Mouse (Mus musculus) ovary, postnatal 10 days (tissue): ENCODE results near the gene Grm2.
"Not testable (repeated sequence)": the region's sequence is repeated elsewhere in the genome, so short reads cannot be mapped to it uniquely, and the experiment has no call there.

Experiments used
- DNase-seq: peaks from one replicate; pipeline ENCODE4 v3.0.0; 2022; ENCODE audit warnings: low spot score

Gene Grm2

GRCm38 (mm10) chr9:106652720-106653119 is 3.2 kb downstream of the Grm2 start:
- DNase-seq: no peak

GRCm38 (mm10) chr9:106647226-106647625 is 8.7 kb downstream of the Grm2 start:
- no peak for DNase-seq

- no peak for DNase-seq
Measured at GRCm38 (mm10) chr9:106645684-106646271, 10.1 kb downstream of the Grm2 start.

- no peak for DNase-seq
Measured at GRCm38 (mm10) chr9:106643787-106644186, 12.1 kb downstream of the Grm2 start.

GRCm38 (mm10) chr9:106643128-106643527 is 12.8 kb downstream of the Grm2 start:
- peak; percentile 25 for DNase-seq

- no peak for DNase-seq
Measured at GRCm38 (mm10) chr9:106641346-106641745, 14.5 kb downstream of the Grm2 start.

GRCm38 (mm10) chr9:106638154-106638553 is 17.7 kb downstream of the Grm2 start:
- DNase-seq: no peak

- no peak for DNase-seq
Measured at GRCm38 (mm10) chr9:106632185-106632584, 23.7 kb downstream of the Grm2 start.

GRCm38 (mm10) chr9:106627796-106628195 is 28.1 kb downstream of the Grm2 start:
- DNase-seq: not testable (repeated sequence)

GRCm38 (mm10) chr9:106626282-106626681 is 29.6 kb downstream of the Grm2 start, which contains the start of gene Iqcf6:
Gene Iqcf6, plus strand, starts transcription at chr9:106626582.
- no peak for DNase-seq

- no peak for DNase-seq
Measured at GRCm38 (mm10) chr9:106617496-106617895, 38.4 kb downstream of the Grm2 start.

- DNase-seq: no peak
Measured at GRCm38 (mm10) chr9:106616306-106616705, 39.6 kb downstream of the Grm2 start.

- no peak for DNase-seq
Measured at GRCm38 (mm10) chr9:106614616-106615015, 41.3 kb downstream of the Grm2 start.

GRCm38 (mm10) chr9:106613951-106614350 is 41.9 kb downstream of the Grm2 start:
- no peak for DNase-seq

- DNase-seq: no peak
Measured at GRCm38 (mm10) chr9:106610727-106611126, 45.2 kb downstream of the Grm2 start.

GRCm38 (mm10) chr9:106600546-106600945 is 55.3 kb downstream of the Grm2 start:
- peak; percentile 5 for DNase-seq

GRCm38 (mm10) chr9:106598466-106598865 is 57.4 kb downstream of the Grm2 start:
- no peak for DNase-seq

- DNase-seq: no peak
Measured at GRCm38 (mm10) chr9:106595836-106596235, 60.0 kb downstream of the Grm2 start.

- DNase-seq: not testable (repeated sequence)
Measured at GRCm38 (mm10) chr9:106595402-106595801, 60.5 kb downstream of the Grm2 start.
